Mouse (Mus musculus) megakaryocyte, embryonic 14.5 days (primary cell): ENCODE measurements around the gene Spon1.

ENCODE experiments used
- FLI1 ChIP-seq: IDR thresholded peaks from 2 replicates; pipeline ENCODE4 v1.6.1; 2012; ENCODE audit warnings: low read length, inconsistent platforms, mixed read lengths
- GATA1 ChIP-seq: IDR thresholded peaks from 3 replicates; pipeline ENCODE4 v1.6.1; 2012; ENCODE audit warnings: mixed read lengths, low read length, inconsistent platforms, borderline replicate concordance

GRCm38 (mm10) chr7:113737790-113738362 is 27.9 kb upstream of the Spon1 start:
- TF ChIP-seq FLI1 (no peak), GATA1 (no peak)
